Mouse (Mus musculus) forebrain, postnatal 0 days (tissue): ENCODE data around the gene Myl6b. TPM values are rescaled to one million over a fixed set of nuclear protein-coding genes. Genes with fewer than 3 reads are reported as not detected.

Source experiments
- ATAC-seq: fragments of 200-750 bp; cut with Nextera tagmentation; 2 replicates; pipeline ENCODE4 v1.8.0; 2017; ENCODE audit warnings: mild to moderate bottlenecking, moderate library complexity
- DNase-seq: peaks from one replicate; pipeline ENCODE4 v3.0.0-alpha.2; 2015
- H3K27ac ChIP-seq: fragments of 300-500 bp; sonication (generic); 2 replicates; pipeline ENCODE4 v1.5.1; 2014; ENCODE audit warnings: low read depth, mild to moderate bottlenecking, antibody characterized with exemption, low read length, moderate library complexity, mixed read lengths
- H3K27me3 ChIP-seq: fragments of 300-500 bp; sonication (generic); 2 replicates; pipeline ENCODE4 v1.6.1; 2014; ENCODE audit warnings: mild to moderate bottlenecking, low read length, mixed read lengths; ENCODE audit not compliant: insufficient read depth
- H3K36me3 ChIP-seq: fragments of 300-500 bp; sonication (generic); 2 replicates; pipeline ENCODE4 v1.6.1; 2014; ENCODE audit warnings: mild to moderate bottlenecking, moderate library complexity; ENCODE audit not compliant: insufficient read depth
- H3K4me1 ChIP-seq: fragments of 300-500 bp; sonication (generic); 2 replicates; pipeline ENCODE4 v1.6.1; 2014; ENCODE audit warnings: antibody characterized with exemption; ENCODE audit not compliant: insufficient read depth
- H3K4me2 ChIP-seq: fragments of 300-500 bp; sonication (generic); 2 replicates; pipeline ENCODE4 v1.6.1; 2014; ENCODE audit warnings: low read depth, mild to moderate bottlenecking, moderate library complexity
- H3K4me3 ChIP-seq: fragments of 300-500 bp; sonication (generic); 2 replicates; pipeline ENCODE4 v1.5.1; 2014; ENCODE audit warnings: low read depth, low read length, mixed read lengths
- H3K9ac ChIP-seq: fragments of 300-500 bp; sonication (generic); 2 replicates; pipeline ENCODE4 v1.6.1; 2014; ENCODE audit warnings: mild to moderate bottlenecking
- H3K9me3 ChIP-seq: fragments of 300-500 bp; sonication (generic); 2 replicates; pipeline ENCODE4 v1.6.1; 2016; ENCODE audit warnings: low read length
- CTCF ChIP-seq: sonication (generic); IDR thresholded peaks from 2 replicates; pipeline ENCODE4 v1.5.1; 2016; ENCODE audit warnings: antibody characterized with exemption, control low read depth, low read depth
- WGBS: fragments of 180-500 bp; shearing (Covaris S2); extraction: QIAGEN DNeasy Blood & Tissue Kit; methylation state at CpG from one replicate; pipeline ENCODE4 v1.1.7; 2014; 5-methylcytosine and 5-hydroxymethylcytosine counted together
- polyA plus RNA-seq: library from polyadenylated mRNA; unstranded; fragments of >200 nt; fragmentation: Nextera tagmentation; extraction: Ambion mirVana; gene quantifications from 2 replicates; pipeline ENCODE4 v1.2.1, GENCODE M21; 2015
- total RNA-seq: library from RNA; depleted of rRNA; stranded (reverse); fragments of >200 nt; gene quantifications from 2 replicates; pipeline ENCODE4 v1.2.3, GENCODE M21; 2014

Myl6b gene
- total and polyA plus RNA-seq, 2 experiments from 2014 or later, result 4.8 to 31.4 TPM

- no peak overlapping the region for H3K4me3 ChIP-seq
- 75% methylated on average over 6 of the region's 6 CpGs for WGBS
- H3K27ac ChIP-seq, result peak overlapping the region; percentile 35; the same call in 1 of the 2 replicates
- peak overlapping the region; percentile 87 for H3K4me2 ChIP-seq
- H3K27me3 ChIP-seq, result no peaks in the 10 kb centered on the region
- peaks cover 8% of the 10 kb centered on the region for H3K4me1 ChIP-seq
- peaks cover 50% of the 10 kb centered on the region for H3K36me3 ChIP-seq
- no peak for DNase-seq
- no peak for ATAC-seq
- TF ChIP-seq CTCF, result no peak
- no peaks in the 10 kb centered on the region for H3K9me3 ChIP-seq
- no peak overlapping the region for H3K9ac ChIP-seq
Observed at GRCm38 (mm10) chr10:128491495-128491894, 7.0 kb downstream of the Myl6b start.

- 51% methylated on average over 5 of the region's 5 CpGs for WGBS
- Histone ChIP-seq H3K4me3 (no peak overlapping the region), H3K27me3 (no peaks in the 10 kb centered on the region), H3K9ac (no peak overlapping the region), H3K4me2 (no peak overlapping the region), H3K36me3 (peaks cover 56% of the 10 kb centered on the region), H3K4me1 (peaks cover 8% of the 10 kb centered on the region), H3K27ac (peak overlapping the region; percentile 35; the same call in 1 of the 2 replicates), H3K9me3 (no peaks in the 10 kb centered on the region)
- DNase-seq, result no peak
- no peak for ATAC-seq
- no peak for TF ChIP-seq CTCF
Observed at GRCm38 (mm10) chr10:128490912-128491311, 7.6 kb downstream of the Myl6b start.

- Histone ChIP-seq H3K4me3 (no peak overlapping the region), H3K27ac (no peak overlapping the region), H3K4me2 (no peak overlapping the region), H3K9me3 (no peaks in the 10 kb centered on the region), H3K36me3 (peaks cover 61% of the 10 kb centered on the region), H3K9ac (no peak overlapping the region), H3K4me1 (peaks cover 8% of the 10 kb centered on the region), H3K27me3 (no peaks in the 10 kb centered on the region)
- no peak for DNase-seq
- no peak for TF ChIP-seq CTCF
- WGBS, result 75% methylated on average over 5 of the region's 5 CpGs
- ATAC-seq, result no peak
Observed at GRCm38 (mm10) chr10:128490232-128490631, 8.3 kb downstream of the Myl6b start.

- no peaks in the 10 kb centered on the region for H3K27me3 ChIP-seq
- H3K36me3 ChIP-seq, result peaks cover 61% of the 10 kb centered on the region
- no peak overlapping the region for H3K9ac ChIP-seq
- peaks cover 5% of the 10 kb centered on the region for H3K4me1 ChIP-seq
- TF ChIP-seq CTCF, result no peak
- no peak overlapping the region for H3K4me3 ChIP-seq
- H3K9me3 ChIP-seq, result no peaks in the 10 kb centered on the region
- no peak for ATAC-seq
- H3K27ac ChIP-seq, result no peak overlapping the region
- no peak overlapping the region for H3K4me2 ChIP-seq
- DNase-seq, result no peak
- WGBS, result 47% methylated on average over 4 of the region's 4 CpGs
Observed at GRCm38 (mm10) chr10:128489785-128490184, 8.7 kb downstream of the Myl6b start.

- ATAC-seq (no peak), DNase-seq (no peak)
- Histone ChIP-seq H3K9ac (no peak overlapping the region), H3K27me3 (no peaks in the 10 kb centered on the region), H3K9me3 (no peaks in the 10 kb centered on the region), H3K4me2 (no peak overlapping the region), H3K4me3 (no peak overlapping the region), H3K36me3 (peaks cover 64% of the 10 kb centered on the region), H3K4me1 (peaks cover 1% of the 10 kb centered on the region; the same call in 1 of the 2 replicates), H3K27ac (no peak overlapping the region)
- TF ChIP-seq CTCF, result no peak
- 71% methylated on average over 5 of the region's 5 CpGs for WGBS
Observed at GRCm38 (mm10) chr10:128489380-128489779, 9.1 kb downstream of the Myl6b start.

- TF ChIP-seq CTCF, result no peak
- Histone ChIP-seq H3K27ac (no peak overlapping the region), H3K9me3 (no peaks in the 10 kb centered on the region), H3K4me3 (no peak overlapping the region), H3K4me1 (no peaks in the 10 kb centered on the region), H3K36me3 (peaks cover 70% of the 10 kb centered on the region), H3K9ac (no peak overlapping the region), H3K4me2 (no peak overlapping the region), H3K27me3 (no peaks in the 10 kb centered on the region)
- no peak for DNase-seq
- ATAC-seq, result no peak
- 87% methylated on average over 4 of the region's 4 CpGs for WGBS
Observed at GRCm38 (mm10) chr10:128488776-128489175, 9.7 kb downstream of the Myl6b start.

GRCm38 (mm10) chr10:128487861-128488712, 10.4 kb downstream of the Myl6b start:
- no peak for TF ChIP-seq CTCF
- Histone ChIP-seq H3K4me1 (no peaks in the 10 kb centered on the region), H3K4me3 (no peak overlapping the region), H3K4me2 (no peak overlapping the region), H3K27ac (no peak overlapping the region), H3K9ac (no peak overlapping the region), H3K27me3 (no peaks in the 10 kb centered on the region), H3K9me3 (no peaks in the 10 kb centered on the region), H3K36me3 (peaks cover 77% of the 10 kb centered on the region)
- DNase-seq, result no peak
- ATAC-seq, result no peak
- 89% methylated on average over 22 of the region's 22 CpGs for WGBS
